Mouse (Mus musculus) kidney, adult 18-20 months (tissue): ENCODE measurements around the gene Traf3.

ENCODE experiments used
- DNase-seq: peaks from one replicate; pipeline ENCODE4 v3.0.0; 2021

Gene Traf3

DNA sequence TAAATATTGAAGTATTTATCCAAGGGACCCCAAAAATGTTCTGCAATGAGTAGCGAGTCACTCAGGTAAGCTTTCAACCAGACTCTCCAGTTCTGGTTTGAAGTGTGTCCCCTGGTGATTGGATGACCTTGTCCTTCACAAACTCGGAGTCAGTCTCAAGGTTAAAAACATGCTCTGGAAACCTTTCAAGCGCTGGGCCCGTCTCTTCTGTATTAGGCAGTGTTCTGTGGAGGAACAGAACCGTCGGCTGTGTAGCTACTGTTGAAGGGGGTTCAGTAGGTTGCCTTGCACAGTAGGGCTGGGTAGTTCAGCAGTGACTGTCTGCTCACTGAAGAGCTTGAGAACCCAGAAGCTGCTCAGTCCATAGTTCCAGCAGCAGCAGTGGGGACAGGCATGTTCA is 11.5 kb upstream of the Traf3 start:
- DNase-seq, result no peak

DNA sequence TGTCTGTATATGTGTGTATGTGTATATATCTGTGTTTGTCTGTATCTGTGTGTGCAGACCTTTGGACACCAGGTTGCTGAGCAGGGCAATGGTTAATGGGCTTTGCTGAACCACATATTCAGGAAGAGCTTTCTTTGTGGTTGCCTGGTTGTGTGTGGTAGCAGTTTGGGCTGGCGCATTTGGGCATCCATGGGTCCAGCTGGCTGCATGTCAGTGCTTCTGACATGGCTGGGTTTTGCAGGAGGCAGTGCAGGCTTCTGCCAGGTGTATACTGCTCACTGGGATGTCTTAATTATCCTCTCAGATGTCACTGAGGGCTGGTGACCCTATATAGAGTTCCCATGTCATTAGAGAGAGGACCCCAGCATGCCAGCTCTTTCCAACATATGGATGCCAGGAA is 10.4 kb upstream of the Traf3 start:
- no peak for DNase-seq

DNA sequence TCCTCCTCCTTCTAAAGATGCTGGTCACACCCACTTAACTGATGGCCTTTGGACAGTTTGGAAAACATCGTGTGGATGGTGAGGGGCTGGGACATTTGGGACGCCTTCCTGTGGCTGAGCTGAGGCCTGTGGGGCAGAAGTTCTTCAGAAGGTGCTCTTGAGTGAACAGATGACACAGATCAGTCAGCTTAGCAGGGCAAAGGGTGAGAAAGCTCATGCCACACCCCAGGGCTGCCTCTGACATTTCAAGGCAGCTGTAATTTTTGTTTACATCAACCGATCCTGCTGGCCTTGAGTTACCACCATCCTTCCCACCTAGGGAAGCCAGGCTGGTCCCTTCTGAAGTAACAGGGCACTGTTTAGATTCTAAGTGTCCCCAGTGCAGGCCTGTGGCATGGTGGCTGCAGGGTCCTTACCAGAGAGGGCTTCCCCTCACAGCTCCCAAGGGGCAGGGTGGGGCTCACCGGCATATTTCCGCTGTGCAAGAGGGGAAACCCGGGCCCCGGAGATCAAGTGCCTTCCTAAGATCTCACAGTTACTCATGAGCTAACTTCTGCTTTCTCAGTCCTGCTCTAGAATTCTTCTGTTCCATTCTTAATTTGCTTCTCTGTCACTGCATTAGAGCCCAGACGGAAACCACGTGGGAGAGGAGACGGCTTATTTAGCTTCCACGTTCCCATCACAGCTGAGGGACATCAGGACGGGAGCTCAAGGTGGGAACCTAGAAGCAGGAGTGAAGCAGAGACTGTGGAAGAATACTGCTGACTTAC is 6.3 kb upstream of the Traf3 start:
- no peak for DNase-seq

DNA sequence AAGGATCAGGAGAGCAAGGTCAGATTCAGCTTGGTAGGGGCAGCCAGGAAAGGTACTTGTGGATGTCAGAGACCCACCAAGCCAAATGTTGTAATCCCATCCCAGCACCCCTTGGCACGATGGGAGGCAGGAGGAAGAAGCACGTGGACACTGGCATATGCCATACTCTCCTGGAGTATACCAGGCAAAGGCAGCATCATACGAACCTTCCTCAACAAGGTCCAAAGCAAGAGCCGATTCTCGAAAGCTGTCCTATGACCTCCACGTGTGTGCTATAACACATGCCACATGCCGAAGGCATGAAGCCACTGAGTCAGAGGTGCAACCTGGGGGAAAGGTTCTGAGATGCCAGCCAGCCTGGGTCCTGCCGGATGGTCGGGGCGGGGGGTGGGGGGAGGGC is 5.3 kb upstream of the Traf3 start:
- DNase-seq, result no peak

DNA sequence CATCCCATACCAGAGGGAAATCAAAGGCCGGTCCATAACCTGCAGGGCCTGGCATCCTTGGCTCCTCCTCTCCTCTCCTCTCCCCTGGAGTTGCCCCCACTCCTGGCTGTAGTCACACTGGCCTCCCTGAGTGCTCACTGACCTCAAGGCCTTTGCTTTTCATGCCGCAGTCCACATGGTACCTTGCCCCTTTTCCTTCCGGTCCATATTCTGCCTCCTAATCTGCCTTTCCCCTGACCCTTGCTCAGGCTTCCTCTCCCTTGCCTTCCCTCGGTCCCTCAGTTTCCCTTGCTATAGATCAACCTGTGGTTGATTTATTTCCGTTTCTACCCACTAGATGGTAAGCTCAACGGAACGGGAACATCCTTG is 4.2 kb upstream of the Traf3 start:
- peak; percentile 13 for DNase-seq

DNA sequence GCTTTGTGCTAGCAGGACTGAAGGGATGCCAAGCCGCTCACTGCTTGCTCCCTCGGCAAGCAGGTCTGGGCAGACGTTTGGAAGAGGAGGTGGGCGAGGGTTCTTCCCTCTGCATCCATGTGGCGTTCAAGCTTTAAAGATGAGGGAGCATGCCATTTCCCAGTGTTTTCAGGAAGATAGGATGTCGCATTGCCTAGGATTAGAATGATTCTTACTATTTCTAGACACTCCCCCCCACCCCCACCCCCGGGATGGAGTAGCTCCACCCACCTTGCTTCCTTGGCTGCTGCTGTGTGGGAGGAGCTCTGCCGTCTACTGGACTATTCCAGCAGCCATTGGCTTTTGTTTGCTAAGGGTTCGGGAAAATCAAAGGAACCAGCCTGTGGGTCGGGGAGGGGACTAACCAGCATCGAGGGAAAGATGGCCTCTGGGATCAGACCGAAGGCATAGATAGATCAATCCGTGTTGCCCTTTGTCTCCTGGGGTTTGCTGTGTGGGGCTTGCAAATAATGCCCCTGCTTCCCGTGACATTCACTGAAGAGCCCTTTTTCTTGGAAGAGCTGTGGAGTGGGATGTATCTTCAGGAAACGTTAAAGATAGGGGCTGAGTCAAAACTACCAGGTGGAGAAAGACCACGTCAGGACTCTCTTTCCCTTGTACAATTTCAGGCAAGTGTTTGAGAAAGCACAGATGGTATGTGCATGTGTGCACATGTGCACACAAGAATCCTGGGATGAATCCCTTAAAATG is 3.7 kb upstream of the Traf3 start:
- DNase-seq, result peak; percentile 14

DNA sequence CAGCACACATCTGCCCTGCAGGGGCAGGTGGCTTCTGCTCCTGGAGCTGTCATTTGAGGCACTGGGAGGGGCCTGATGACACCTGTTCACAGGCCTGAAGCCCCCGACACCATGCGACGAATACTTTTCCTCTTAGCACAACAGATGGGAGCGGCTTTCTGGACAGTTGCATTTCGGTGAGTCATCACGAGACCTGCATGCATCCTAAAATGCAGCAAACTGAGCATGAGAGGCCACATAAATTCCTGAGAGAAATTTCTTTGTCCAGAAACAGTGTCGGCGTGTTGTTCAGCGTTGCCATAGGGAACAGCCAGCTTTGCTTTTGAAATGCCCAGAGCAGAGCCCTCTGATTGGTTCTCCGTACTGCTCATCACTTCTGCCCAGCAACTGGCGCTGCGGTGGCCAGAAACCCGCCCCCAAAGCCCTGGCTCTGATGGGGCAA is 1.8 kb upstream of the Traf3 start:
- DNase-seq, result peak; percentile 90

DNA sequence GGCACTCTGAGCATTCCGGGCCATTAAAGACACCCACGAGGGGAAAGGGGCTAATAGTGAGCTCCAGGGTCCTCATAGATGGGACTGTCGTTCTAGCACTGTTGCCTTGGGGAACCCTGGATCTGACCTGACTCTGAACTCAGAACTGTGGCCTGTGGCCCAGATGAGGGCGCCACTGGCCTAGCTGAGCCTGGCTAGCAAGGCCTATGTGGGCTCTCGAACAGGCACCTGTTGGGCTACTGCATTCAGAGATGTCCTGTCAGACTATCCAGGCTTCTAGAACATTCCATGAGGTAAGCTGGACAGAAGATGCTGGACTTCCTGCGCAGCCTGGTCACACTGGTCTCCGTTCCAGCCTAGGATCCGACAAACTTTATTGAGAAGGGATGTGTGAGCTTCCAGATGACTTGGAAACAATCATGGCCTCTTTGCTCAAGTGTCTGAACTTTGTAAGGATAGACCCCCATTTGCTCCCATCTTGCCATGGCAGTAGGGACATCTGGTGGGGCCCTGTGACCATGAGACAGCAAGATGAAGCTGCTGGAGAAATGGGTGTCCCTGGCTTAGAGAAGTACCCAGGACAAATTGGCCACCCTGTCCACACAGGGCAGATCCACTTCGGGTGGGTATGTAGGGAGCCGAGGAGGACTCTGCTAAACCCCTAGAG is 891 bp upstream of the Traf3 start:
- DNase-seq, result peak; percentile 56

DNA sequence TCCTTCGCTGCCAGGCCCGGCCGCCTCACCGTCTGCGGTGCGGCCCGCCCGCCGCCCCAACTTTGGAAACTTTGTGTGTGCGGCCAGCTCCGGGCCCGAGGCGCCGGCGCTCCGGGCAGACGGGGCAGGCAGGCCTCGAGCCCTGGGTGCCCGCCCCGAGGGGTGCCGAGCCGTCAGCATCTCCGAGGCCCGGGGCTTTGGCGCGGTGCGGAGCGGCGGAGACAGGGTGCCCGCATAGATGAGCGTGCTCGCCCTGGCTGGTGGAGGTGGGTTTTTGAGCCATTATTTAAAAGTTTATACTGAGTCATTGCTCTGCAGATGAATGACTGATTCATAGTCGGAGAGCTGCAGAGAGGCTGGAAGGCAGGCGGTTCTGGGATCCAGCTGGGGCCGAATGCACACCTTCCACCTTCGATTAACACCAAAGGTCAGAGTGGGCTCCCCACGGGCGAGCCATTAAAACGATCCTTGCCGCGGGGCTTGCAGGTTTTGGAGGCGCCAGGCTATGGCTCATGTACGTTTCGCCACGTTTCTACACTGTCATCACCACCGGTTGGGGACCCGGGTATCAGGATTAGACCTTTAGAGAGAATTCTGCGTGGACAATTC is 615 bp downstream of the Traf3 start:
- peak; percentile 37 for DNase-seq

DNA sequence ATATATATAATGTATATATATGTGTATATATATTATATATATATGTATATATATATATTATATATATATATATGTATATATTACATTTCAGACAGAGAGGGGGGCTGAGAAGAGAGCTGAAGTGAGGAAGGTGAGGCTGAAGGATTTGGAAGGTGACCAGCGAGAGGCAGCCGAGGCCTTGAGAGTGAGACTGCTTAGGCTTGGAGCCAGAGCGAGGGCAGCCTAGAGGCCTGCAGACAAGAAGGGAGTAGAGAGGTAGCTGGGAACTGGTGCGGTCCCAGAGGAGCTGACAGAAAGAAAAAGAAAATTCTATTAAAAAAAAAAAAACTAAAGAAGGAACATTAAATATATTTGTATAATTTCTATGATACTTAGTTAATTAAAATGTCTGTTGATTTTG is 2.7 kb downstream of the Traf3 start:
- no peak for DNase-seq

DNA sequence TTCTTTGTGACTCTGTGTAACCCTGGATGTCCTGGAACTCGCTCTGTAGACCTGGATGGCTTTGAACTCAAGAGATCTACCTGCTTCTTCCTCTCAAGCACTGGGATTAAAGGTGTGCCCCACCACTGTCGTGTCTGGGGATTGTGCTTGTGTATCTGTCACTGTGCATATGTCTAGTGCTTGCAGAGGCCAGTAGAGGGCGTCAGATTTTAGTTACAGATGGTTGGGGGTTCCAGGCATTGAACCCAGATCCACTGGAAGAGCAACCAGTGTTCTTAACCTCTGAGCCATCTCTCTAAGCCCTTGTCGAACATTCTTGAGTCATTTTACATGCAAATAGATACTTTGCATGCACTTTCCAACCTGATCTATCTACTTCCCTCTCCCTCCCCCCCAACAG is 12.6 kb downstream of the Traf3 start:
- DNase-seq, result no peak

DNA sequence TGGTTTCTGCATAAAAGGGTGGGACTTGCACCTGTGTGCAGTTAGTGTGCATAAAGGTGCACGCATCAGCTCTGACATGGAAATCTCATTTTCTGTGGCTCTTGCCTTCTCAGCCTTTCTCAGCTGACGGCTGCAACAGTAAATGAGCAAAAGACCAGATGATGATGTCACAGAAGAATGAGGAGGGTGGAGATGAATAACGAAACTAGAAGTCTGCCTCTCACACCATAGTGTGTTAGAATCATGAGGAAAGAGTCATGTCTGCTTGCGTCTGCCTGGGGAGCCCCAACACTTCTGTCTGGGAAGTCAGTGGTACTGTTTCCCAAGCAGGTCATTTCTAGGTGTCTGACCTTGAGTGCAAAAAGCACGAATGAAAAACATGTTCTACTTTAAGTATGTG is 15.7 kb downstream of the Traf3 start:
- no peak for DNase-seq

DNA sequence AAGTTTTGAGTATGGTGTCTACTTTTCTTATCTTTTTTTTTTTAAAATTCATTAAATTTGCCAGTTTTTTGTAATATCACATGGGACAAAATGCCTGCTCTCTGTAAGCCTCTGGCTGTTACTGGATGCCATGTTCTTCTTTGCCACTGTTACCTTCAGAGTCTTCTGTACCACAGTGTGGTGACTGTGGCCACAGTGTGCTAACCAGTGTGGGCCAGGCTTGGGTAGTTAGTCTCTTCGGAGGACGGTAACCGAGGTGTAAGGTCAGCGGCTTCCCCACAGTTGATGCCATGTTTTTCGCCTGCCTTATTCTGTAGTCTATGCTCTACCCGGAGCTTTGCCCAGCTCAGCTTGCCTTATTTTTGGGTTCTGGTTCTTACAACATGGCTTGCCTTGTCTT is 16.2 kb downstream of the Traf3 start:
- no peak for DNase-seq

DNA sequence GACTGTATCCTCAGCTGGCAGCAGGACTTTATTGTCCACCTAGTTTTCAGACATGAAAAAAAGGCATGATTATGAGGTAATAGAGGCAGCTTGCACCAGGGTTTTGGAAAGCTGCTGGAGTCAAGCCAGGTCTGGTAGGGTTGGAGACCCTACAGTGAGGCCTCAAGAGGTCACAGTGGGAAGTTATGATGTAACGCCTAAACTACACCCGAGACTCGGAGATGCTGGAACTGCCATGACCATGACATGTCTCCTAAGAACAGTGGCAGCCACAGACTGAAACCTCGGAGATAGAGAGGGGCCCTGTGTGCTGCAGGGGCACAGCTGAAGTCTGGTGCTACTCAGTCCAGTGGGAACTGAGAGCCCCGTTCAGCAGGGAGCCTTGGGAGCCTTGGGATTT is 18.3 kb downstream of the Traf3 start, which contains the start of gene 4930595D18Rik:
Gene 4930595D18Rik, minus strand, starts transcription at position 16 of the 400 bp plus-strand sequence.
- DNase-seq, result no peak

DNA sequence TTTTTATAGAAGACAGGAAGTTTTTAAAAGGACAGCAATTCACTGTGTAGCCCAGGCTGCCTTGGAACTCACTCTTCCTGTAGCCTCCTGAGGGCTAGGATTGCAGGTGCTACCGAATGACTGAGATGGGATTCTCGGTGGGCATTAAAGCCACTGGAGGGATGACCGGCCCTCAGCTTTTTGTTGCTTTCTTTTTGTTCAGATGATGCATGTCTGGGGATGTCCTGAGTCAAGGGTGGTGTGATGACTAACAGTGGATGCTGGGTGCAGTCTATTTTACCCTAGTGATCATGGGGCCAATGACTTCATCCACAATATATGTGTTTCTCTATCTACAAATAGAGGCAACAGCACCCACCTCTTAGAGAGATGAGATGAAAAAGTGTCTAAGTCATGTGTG is 20.8 kb downstream of the Traf3 start:
- DNase-seq, result no peak

DNA sequence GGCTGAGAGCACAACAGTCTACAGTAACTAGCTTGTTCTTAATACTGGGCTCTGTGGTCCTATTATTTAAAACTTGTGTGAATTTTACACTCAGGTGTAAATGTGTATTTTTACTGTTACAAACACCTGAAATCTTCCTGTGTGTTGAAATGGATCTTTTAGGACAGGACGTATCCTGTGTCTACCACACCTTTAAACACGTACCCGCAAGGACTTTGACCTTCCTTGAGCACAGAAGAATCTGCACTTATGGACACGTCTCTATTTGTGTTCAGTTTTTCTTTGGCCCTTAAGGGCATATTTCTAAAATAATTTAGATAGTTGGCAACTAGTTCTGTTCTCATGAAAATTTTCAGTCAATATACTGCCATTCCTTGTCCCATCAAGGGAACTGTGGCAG is 22.1 kb downstream of the Traf3 start:
- DNase-seq, result no peak

DNA sequence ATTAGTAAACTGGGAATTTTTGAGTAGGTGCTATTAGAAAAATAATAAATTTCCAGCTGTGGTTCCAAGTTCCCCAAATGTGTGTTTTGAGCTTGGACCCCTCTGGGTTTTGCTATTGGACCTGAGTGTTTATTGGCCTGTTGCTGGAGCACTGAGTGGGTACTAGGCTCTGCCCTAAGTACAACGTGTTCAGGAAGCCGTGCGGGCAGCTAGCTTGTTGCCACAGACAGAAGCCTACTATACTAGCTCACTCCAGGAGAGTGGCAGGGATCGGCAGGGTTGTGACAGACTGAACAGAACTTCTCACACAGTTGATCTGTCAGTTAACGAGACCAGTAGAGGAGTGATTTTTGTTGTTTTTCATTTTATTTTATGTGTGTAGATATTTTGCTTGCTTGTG is 24.2 kb downstream of the Traf3 start:
- DNase-seq, result no peak

DNA sequence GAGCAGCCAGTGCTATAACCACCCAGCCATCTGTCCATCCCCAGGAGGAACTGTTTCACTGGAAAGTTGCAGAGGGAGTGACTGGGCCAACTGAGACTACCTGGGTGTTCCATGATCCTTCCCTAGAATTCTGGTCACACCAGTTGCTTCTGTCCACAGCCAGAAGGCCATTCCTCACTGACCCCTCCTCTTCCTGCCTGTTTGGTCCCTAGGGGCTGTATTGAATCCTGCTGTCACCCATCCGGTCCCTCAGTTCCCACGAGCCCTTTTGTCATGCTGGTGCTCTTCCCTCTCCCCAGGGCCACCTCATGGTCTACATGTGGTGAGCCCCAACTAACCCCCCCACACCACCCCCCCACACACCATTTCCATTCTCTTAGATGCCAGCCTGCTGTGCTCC is 24.7 kb downstream of the Traf3 start:
- no peak for DNase-seq

DNA sequence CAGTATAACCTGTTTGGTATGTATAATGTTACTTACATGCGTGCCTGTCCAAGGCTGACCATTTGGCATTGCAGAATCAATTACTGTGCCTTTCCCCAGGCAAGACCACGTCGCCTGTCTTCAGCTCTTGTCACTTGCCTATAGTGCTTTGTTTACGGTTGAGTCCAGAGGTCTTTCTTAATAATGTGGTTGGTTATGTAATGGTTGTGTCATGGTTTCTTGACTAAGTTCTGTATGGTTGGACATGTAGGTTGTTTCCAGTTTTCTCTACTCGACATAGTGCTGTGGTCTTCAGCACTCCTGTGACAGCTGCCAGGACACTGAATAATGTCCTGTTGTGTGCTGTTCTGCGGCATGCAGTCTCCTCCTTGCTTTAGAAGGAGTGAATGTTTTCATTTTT is 26.6 kb downstream of the Traf3 start:
- no peak for DNase-seq

DNA sequence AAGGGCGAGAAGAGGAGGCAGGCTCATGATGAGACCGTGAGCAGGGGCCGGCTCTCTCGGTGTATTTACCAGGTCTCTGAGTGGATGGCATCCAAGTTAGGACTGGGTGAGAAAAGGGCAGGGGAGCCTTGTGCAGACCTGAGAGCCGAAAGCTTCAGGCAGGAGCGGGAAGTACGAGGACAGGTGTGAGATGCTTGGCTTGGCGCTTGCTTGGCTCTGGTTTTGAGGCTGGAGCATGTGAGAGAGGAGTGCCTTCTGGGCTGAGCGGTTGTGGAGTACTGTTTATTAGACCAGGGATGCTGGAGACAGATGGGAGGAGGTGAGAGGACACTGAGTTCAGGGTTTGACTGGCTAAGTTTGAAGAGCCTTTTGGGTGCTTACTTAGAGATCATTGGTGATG is 27.2 kb downstream of the Traf3 start:
- DNase-seq, result no peak

DNA sequence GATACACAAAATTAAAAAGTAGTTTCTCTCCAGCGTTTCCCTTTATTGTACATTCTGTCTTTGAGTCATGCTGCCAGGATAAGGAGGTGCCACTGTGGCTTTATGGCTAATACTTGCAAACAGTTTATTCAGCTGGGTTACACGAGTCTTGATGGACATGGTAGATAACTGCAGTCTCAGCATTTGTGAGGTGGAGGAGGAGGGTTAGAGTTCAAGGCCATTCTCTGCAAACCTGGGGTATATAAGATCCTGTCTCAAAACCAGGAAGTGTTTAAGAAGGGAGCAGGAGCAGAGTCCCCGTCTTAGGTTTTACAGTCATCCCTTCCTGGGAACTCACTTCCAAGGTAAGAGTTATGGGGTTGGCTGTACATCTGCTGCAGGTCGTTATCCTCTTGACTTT is 30.4 kb downstream of the Traf3 start:
- DNase-seq, result no peak

DNA sequence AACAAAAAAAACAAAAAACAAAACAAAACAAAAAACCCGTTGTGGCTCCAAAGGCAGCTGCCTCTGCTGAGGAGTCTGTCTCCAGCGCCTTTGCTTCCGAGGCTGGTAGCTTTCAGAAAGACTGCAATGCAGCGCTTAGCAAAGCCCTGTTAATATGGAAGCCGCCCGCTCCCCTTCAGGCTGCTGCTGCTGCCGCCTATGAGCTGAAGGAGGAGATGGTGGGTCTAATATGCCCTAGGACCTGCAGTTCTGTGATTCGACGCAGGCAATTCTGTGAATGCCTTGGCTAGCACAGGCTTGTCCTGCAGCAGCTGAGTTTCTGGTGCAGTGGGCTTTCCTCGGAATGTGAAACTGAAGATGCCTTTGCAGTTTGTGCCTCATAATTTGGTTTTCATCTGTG is 36.9 kb downstream of the Traf3 start:
- DNase-seq, result no peak

DNA sequence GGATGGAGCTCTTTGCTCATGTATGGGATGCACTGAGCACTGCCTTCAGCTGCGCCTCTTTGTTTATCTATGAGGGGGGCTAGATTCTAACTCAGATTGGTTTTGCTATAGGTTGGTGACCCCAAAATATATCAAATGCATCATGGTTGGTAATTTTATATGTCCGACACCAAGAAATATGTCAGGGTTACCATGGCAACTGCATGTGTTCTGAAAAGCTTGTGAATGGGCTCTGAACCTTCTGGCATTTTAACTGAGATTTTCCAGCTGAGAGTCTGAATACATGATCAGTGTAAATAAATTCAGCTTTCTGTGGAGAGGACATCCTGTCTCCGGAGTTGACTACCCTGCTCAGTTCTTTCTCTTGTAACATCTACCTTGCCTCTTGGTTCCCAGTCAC is 37.8 kb downstream of the Traf3 start:
- DNase-seq, result no peak

DNA sequence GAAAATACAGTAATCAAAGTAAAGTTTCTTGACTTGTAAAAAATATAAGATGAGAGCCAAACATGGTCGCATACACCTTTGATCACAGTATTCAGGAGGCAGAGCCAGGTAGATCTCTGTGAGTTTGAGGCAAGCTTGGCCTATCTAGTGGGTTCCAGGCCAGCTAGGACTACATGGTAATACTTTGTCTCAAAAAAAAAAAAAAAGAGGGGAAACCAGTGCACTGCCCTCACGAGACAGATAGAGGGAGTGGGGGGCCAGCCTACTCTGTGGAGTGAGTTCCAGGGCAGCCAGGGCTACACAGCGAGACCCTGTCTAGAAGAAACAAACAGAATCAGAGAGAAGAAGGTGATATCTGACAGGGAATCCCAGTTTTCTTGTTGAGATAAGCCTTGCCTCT is 41.5 kb downstream of the Traf3 start:
- DNase-seq, result no peak
